Mouse (Mus musculus) leukemia stem cell, adult 10-12 weeks (primary cell): ENCODE results near the gene Olfr1205. TPM values are rescaled to one million over a fixed set of nuclear protein-coding genes. Genes with fewer than 3 reads are reported as not detected.

Source experiments
- polyA plus RNA-seq: library from polyadenylated mRNA; stranded (reverse); fragments of >175 nt; gene quantifications from 2 replicates; pipeline ENCODE4 v1.2.3, GENCODE M21; 2012; ENCODE audit warnings: low replicate concordance

The Olfr1205 gene
- polyA plus RNA-seq = not detected in 2 replicates

GRCm38 (mm10) chr2:88829437-88829836 lies at the start of gene Olfr1205:
Gene Olfr1205, plus strand, starts transcription at chr2:88829737.

DNA sequence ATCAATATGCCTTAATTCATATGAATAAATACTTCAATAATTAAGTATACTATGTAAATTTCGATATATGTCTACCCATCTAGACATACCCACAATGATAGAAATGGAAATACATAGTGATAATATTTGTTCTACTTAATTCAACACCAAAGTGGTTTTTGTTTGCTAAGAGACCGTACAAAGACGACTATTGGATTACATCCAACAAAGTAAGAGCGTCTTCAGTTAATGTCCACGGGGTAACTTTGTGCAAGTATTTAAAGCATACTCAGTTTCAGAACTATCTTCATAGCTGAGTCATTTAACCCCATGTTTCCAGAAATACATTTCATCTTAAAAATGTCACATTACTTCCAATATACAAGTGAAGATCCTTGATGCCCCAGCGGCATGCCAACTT lies 36.8 kb upstream of the Olfr1205 start, which contains the start of gene Olfr1201:
Olfr1201 (plus strand) TSS at position 301 of the 400 bp plus-strand sequence.

DNA sequence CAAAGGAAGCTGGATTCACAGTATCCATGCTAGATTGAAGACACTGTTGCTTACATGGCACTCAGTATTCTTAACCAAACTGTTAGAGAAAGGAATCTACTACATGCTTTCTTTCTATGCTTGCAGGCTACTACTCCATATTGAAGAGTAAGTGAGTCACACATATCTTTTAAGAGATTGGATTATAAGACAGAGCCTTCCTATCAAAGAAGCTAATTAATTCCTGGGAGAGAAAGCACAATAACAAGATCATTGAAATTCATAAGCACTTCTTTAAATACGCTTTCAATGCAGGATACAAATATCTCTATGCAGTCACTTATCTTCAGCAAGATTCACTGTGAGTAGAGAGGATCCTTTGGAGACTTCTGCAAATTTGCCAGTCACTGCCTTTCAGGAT lies 15.3 kb upstream of the Olfr1205 start, which contains the start of gene Olfr1202:
Olfr1202 (plus strand) TSS at position 301 of the 400 bp plus-strand sequence.

GRCm38 (mm10) chr2:88848992-88849391 lies 19.5 kb downstream of the Olfr1205 start, which contains the start of gene Olfr1204:
Gene Olfr1204, plus strand, starts transcription at chr2:88849292.

GRCm38 (mm10) chr2:88862931-88863330 lies 33.4 kb downstream of the Olfr1205 start, which contains the start of gene Olfr1206:
Gene Olfr1206, plus strand, starts transcription at chr2:88863231.

Other genes with a start within 250 kb of the Olfr1205 start
- gene Olfr1189, start 243.3 kb upstream of the Olfr1205 start, polyA plus RNA-seq = not detected in 2 replicates
- gene Olfr1191-ps1, start 189.2 kb upstream of the Olfr1205 start, polyA plus RNA-seq = not detected in 2 replicates
- 0.02 TPM in 1 of 2 replicates, not detected in the other for gene Olfr1192-ps1, start 181.2 kb upstream of the Olfr1205 start, polyA plus RNA-seq
- not detected in 2 replicates for gene Olfr1193, start 154.1 kb upstream of the Olfr1205 start, polyA plus RNA-seq
- gene Olfr1195, start 140.6 kb upstream of the Olfr1205 start, polyA plus RNA-seq = not detected in 2 replicates
- gene Olfr1196, start 125.1 kb upstream of the Olfr1205 start, polyA plus RNA-seq = not detected in 2 replicates
- gene Olfr1197, start 97.4 kb upstream of the Olfr1205 start, polyA plus RNA-seq = not detected in 2 replicates
- gene Olfr1198, start 78.4 kb upstream of the Olfr1205 start, polyA plus RNA-seq = not detected in 2 replicates
- not detected in 2 replicates for gene Olfr1199, start 69.3 kb upstream of the Olfr1205 start, polyA plus RNA-seq
- not detected in 2 replicates for gene Olfr1200, start 59.2 kb upstream of the Olfr1205 start, polyA plus RNA-seq
- not detected in 2 replicates for gene Olfr1201, start 36.7 kb upstream of the Olfr1205 start, polyA plus RNA-seq
- not detected in 2 replicates for gene Olfr1202, start 15.2 kb upstream of the Olfr1205 start, polyA plus RNA-seq
- gene Olfr1204, start 19.6 kb downstream of the Olfr1205 start, polyA plus RNA-seq = not detected in 2 replicates
- gene Olfr1206, start 33.5 kb downstream of the Olfr1205 start, polyA plus RNA-seq = not detected in 2 replicates
- gene Olfr1208, start 72.6 kb downstream of the Olfr1205 start, polyA plus RNA-seq = not detected in 2 replicates
- not detected in 2 replicates for gene Olfr1209, start 85.4 kb downstream of the Olfr1205 start, polyA plus RNA-seq
- not detected in 2 replicates for gene Olfr1211, start 108.4 kb downstream of the Olfr1205 start, polyA plus RNA-seq
- gene Olfr1212, start 124.2 kb downstream of the Olfr1205 start, polyA plus RNA-seq = 0.33 TPM in 1 of 2 replicates, not detected in the other
- not detected in 2 replicates for gene Gm13762, start 150.5 kb downstream of the Olfr1205 start, polyA plus RNA-seq
- not detected in 2 replicates for gene Olfr1214, start 162.9 kb downstream of the Olfr1205 start, polyA plus RNA-seq
- gene Olfr1215, start 177.2 kb downstream of the Olfr1205 start, polyA plus RNA-seq = not detected in 2 replicates
- not detected in 2 replicates for gene Olfr1216, start 188.6 kb downstream of the Olfr1205 start, polyA plus RNA-seq
- gene Olfr1217, start 202.3 kb downstream of the Olfr1205 start, polyA plus RNA-seq = not detected in 2 replicates
- not detected in 2 replicates for gene Olfr1218, start 231.4 kb downstream of the Olfr1205 start, polyA plus RNA-seq